Mouse (Mus musculus): ENCODE results near the gene Meis1. TPM values are rescaled to one million over a fixed set of nuclear protein-coding genes. Genes with fewer than 3 reads are reported as not detected.
A peak's percentile ranks its signal among the peaks of the same experiment; 100 is the strongest.

The Meis1 gene
- polyA plus RNA-seq, 1 experiment from 2014 or later, result 50.1 TPM

DNA sequence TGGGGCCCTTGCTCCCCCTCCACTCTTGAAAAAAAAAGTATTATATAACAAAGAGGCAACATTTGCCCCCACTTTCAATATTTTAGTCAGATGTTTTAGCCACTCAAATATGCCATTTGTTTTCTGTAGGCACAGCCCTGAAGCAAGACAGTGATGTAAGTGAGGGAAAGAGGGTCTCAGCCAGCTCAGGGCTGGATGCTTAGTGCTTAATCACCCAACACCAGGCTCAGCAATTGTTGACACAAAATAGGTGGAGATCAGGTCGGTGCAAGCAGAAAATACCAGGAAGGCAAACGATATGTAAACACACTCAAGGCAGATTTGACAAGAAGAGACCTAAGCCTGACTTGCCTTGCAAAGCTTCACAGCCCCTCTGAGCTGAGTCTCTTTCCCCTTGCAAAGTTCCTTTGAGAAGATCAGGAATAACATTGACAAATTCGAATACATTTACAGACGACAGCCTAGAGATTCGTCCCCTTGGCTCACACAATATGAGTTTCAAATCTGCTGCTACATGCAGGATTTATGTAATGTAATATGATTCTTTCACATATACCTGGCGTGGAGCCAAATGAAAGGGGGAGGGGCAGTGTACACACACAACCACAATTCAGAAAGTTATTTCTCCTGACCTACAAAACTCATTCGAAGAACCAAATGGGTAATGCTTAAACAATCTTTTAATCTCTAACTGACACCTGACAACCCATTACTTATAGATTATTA, 120.7 kb downstream of the Meis1 start:
- no peaks in the 10 kb centered on the region for H3K9me3 ChIP-seq (ENCODE audit: control insufficient read depth, low read length)
- H3K36me3 ChIP-seq (ENCODE audit: control insufficient read depth, insufficient read depth, low read length), result peaks cover 7% of the 10 kb centered on the region
- H3K27me3 ChIP-seq (ENCODE audit: control insufficient read depth, insufficient read depth, low read length), result no peaks in the 10 kb centered on the region
- no peak overlapping the region; a peak in 2 of 4 replicates for H3K27ac ChIP-seq (replicated peaks in 1 of 2; ENCODE audit: control insufficient read depth in 1 of 2, insufficient read depth in 1 of 2, low read depth in 2 of 2, low read length in 2 of 2)
- 44% methylated on average over 7 of the region's 7 CpGs for WGBS
- no peak for ATAC-seq (ENCODE audit: insufficient number of reproducible peaks, insufficient read depth, low FRiP score, low read depth)
- peaks cover 5 to 30% of the 10 kb centered on the region in 2 experiments for H3K4me1 ChIP-seq (ENCODE audit: control insufficient read depth in 2 of 2, insufficient read depth in 2 of 2, low read length in 2 of 2)
- no peak overlapping the region for H3K4me3 ChIP-seq (ENCODE audit: control insufficient read depth in 1 of 2, insufficient read depth in 1 of 2, low read depth in 1 of 2, low read length in 2 of 2)
- H3K9ac ChIP-seq (ENCODE audit: low read length), result no peak overlapping the region
- H3K4me2 ChIP-seq (ENCODE audit: low read length), result no peak overlapping the region

DNA sequence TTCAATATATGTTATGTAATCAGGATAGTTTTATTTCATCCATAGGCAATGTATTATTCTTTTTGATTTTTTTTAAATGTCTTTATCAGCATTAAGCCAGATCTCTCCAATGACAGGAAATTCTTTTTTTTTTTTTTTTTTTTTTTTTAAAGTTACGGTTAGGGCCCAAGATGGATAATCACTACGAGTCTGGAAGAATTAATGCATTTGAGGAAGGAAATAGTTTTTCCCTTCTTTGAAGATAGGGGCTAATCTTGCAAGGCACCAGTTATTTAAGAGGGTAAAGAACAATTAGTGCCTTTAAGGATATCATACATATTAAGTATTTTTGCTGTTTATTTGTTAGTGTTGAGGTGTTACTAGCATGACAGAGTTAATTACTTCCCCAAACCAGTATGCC, 121.5 kb downstream of the Meis1 start:
- H3K4me2 ChIP-seq (ENCODE audit: low read length), result no peak overlapping the region
- peaks cover 5 to 30% of the 10 kb centered on the region in 2 experiments for H3K4me1 ChIP-seq (ENCODE audit: control insufficient read depth in 2 of 2, insufficient read depth in 2 of 2, low read length in 2 of 2)
- H3K27me3 ChIP-seq (ENCODE audit: control insufficient read depth, insufficient read depth, low read length), result no peaks in the 10 kb centered on the region
- H3K27ac ChIP-seq (replicated peaks in 1 of 2; ENCODE audit: control insufficient read depth in 1 of 2, insufficient read depth in 1 of 2, low read depth in 2 of 2, low read length in 2 of 2), result no peak overlapping the region
- H3K9ac ChIP-seq (ENCODE audit: low read length), result no peak overlapping the region
- no peak overlapping the region for H3K4me3 ChIP-seq (ENCODE audit: control insufficient read depth in 1 of 2, insufficient read depth in 1 of 2, low read depth in 1 of 2, low read length in 2 of 2)
- no peak for ATAC-seq (ENCODE audit: insufficient number of reproducible peaks, insufficient read depth, low FRiP score, low read depth)
- no peaks in the 10 kb centered on the region for H3K9me3 ChIP-seq (ENCODE audit: control insufficient read depth, low read length)
- 59% methylated on average over 2 of the region's 2 CpGs for WGBS
- H3K36me3 ChIP-seq (ENCODE audit: control insufficient read depth, insufficient read depth, low read length), result peaks cover 9% of the 10 kb centered on the region

DNA sequence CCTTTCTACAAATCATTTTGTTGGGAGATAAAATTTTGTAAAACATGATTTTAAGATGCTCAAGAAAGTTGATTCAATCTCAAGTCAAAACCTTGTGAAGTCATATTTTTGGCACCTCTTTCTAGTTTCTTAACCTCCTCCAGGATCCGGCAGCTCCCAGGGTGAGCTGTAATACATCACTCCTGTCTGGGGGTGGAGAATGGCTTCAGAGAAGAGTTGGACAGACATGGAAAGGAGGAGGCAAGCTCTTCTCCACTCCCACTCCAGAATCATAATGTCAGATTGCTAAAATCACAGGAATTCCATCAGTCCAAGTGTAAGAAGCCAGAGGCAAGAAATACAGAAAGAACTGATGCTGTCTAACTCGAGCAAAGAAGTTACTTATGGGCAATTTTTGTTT, 126.3 kb downstream of the Meis1 start:
- Histone ChIP-seq H3K4me3 (ENCODE audit: control insufficient read depth in 1 of 2, insufficient read depth in 1 of 2, low read depth in 1 of 2, low read length in 2 of 2) (no peak overlapping the region), H3K9ac (ENCODE audit: low read length) (no peak overlapping the region), H3K36me3 (ENCODE audit: control insufficient read depth, insufficient read depth, low read length) (peaks cover 14% of the 10 kb centered on the region), H3K4me1 (ENCODE audit: control insufficient read depth in 2 of 2, insufficient read depth in 2 of 2, low read length in 2 of 2) (peaks cover 0 to 10% of the 10 kb centered on the region in 2 experiments; a peak in 1 of 4 replicates), H3K27me3 (ENCODE audit: control insufficient read depth, insufficient read depth, low read length) (no peaks in the 10 kb centered on the region), H3K4me2 (ENCODE audit: low read length) (no peak overlapping the region), H3K27ac (replicated peaks in 1 of 2; ENCODE audit: control insufficient read depth in 1 of 2, insufficient read depth in 1 of 2, low read depth in 2 of 2, low read length in 2 of 2) (no peak overlapping the region), H3K9me3 (ENCODE audit: control insufficient read depth, low read length) (no peaks in the 10 kb centered on the region)
- 46% methylated on average over 2 of the region's 2 CpGs for WGBS
- no peak for ATAC-seq (ENCODE audit: insufficient number of reproducible peaks, insufficient read depth, low FRiP score, low read depth)

DNA sequence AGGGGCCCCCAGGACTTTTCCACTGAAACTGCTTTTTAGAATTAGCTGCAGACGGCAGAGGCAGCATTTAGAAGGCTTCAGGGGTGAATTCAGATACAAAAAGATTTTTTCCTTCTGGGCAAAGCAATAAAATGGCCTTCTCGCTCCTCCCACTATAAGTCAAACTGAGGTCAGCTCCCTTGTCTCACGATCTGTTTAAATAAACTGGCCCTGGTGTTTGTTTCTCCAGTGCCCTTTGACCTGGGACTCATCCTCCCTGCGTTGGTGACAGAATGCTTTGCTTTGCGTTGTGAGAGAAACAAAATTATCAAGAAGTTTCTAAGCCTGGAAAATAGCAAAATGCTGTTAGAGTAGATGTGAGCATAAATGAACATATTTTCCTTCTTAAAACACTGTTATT, 129.6 kb downstream of the Meis1 start:
- ATAC-seq (ENCODE audit: insufficient number of reproducible peaks, insufficient read depth, low FRiP score, low read depth), result no peak
- Histone ChIP-seq H3K27me3 (ENCODE audit: control insufficient read depth, insufficient read depth, low read length) (no peaks in the 10 kb centered on the region), H3K4me1 (ENCODE audit: control insufficient read depth in 2 of 2, insufficient read depth in 2 of 2, low read length in 2 of 2) (peaks cover 4 to 19% of the 10 kb centered on the region in 2 experiments; a peak in 3 of 4 replicates), H3K9me3 (ENCODE audit: control insufficient read depth, low read length) (no peaks in the 10 kb centered on the region), H3K4me3 (ENCODE audit: control insufficient read depth in 1 of 2, insufficient read depth in 1 of 2, low read depth in 1 of 2, low read length in 2 of 2) (no peak overlapping the region), H3K9ac (ENCODE audit: low read length) (no peak overlapping the region), H3K36me3 (ENCODE audit: control insufficient read depth, insufficient read depth, low read length) (peaks cover 16% of the 10 kb centered on the region), H3K27ac (replicated peaks in 1 of 2; ENCODE audit: control insufficient read depth in 1 of 2, insufficient read depth in 1 of 2, low read depth in 2 of 2, low read length in 2 of 2) (no peak overlapping the region), H3K4me2 (ENCODE audit: low read length) (no peak overlapping the region)
- 43% methylated on average over 5 of the region's 5 CpGs for WGBS

DNA sequence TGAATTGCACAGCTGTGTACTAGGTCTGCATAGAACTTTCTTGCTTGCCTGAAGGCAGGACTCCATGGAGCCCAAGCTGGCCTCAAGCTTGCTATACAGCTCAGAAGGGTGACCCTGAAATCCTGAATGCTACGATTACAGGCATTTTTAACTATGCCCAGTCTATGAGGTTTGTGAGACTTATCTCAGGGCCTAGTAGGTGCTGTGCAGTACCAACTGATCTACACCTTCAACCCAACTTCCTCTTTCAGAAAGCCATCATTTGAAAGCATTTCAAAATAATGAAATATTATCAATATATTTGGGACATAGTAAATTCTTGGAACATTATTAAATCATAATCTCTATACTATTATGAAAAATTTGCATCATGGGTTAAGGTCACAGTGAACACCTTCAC, 130.1 kb downstream of the Meis1 start:
- peaks cover 21% of the 10 kb centered on the region for H3K36me3 ChIP-seq (ENCODE audit: control insufficient read depth, insufficient read depth, low read length)
- 90% methylated on average over 1 of the region's 1 CpGs for WGBS
- no peak overlapping the region for H3K9ac ChIP-seq (ENCODE audit: low read length)
- peaks cover 4 to 19% of the 10 kb centered on the region in 2 experiments; a peak in 3 of 4 replicates for H3K4me1 ChIP-seq (ENCODE audit: control insufficient read depth in 2 of 2, insufficient read depth in 2 of 2, low read length in 2 of 2)
- ATAC-seq (ENCODE audit: insufficient number of reproducible peaks, insufficient read depth, low FRiP score, low read depth), result no peak
- no peak overlapping the region for H3K4me3 ChIP-seq (ENCODE audit: control insufficient read depth in 1 of 2, insufficient read depth in 1 of 2, low read depth in 1 of 2, low read length in 2 of 2)
- no peaks in the 10 kb centered on the region for H3K9me3 ChIP-seq (ENCODE audit: control insufficient read depth, low read length)
- H3K27me3 ChIP-seq (ENCODE audit: control insufficient read depth, insufficient read depth, low read length), result no peaks in the 10 kb centered on the region
- H3K27ac ChIP-seq (replicated peaks in 1 of 2; ENCODE audit: control insufficient read depth in 1 of 2, insufficient read depth in 1 of 2, low read depth in 2 of 2, low read length in 2 of 2), result 0 out of 4 replicates have a peak overlapping the region, but pooled peaks of 1 of the 2 experiments have one; percentile 19
- H3K4me2 ChIP-seq (ENCODE audit: low read length), result no peak overlapping the region

- no peak for ATAC-seq (ENCODE audit: insufficient number of reproducible peaks, insufficient read depth, low FRiP score, low read depth)
- Histone ChIP-seq H3K27me3 (ENCODE audit: control insufficient read depth, insufficient read depth, low read length) (no peaks in the 10 kb centered on the region), H3K27ac (replicated peaks in 1 of 2; ENCODE audit: control insufficient read depth in 1 of 2, insufficient read depth in 1 of 2, low read depth in 2 of 2, low read length in 2 of 2) (peak overlapping the region in 1 of 2 experiments; percentile 21; a peak in 1 of 4 replicates), H3K36me3 (ENCODE audit: control insufficient read depth, insufficient read depth, low read length) (peaks cover 36% of the 10 kb centered on the region), H3K4me2 (ENCODE audit: low read length) (peak overlapping the region; percentile 18), H3K9ac (ENCODE audit: low read length) (no peak overlapping the region), H3K4me1 (ENCODE audit: control insufficient read depth in 2 of 2, insufficient read depth in 2 of 2, low read length in 2 of 2) (peaks cover 4 to 19% of the 10 kb centered on the region in 2 experiments; a peak in 3 of 4 replicates), H3K9me3 (ENCODE audit: control insufficient read depth, low read length) (no peaks in the 10 kb centered on the region), H3K4me3 (ENCODE audit: control insufficient read depth in 1 of 2, insufficient read depth in 1 of 2, low read depth in 1 of 2, low read length in 2 of 2) (no peak overlapping the region)
- 29% methylated on average over 9 of the region's 9 CpGs for WGBS
Measured at GRCm38 (mm10) chr11:18885729-18886325, 133.0 kb downstream of the Meis1 start.

DNA sequence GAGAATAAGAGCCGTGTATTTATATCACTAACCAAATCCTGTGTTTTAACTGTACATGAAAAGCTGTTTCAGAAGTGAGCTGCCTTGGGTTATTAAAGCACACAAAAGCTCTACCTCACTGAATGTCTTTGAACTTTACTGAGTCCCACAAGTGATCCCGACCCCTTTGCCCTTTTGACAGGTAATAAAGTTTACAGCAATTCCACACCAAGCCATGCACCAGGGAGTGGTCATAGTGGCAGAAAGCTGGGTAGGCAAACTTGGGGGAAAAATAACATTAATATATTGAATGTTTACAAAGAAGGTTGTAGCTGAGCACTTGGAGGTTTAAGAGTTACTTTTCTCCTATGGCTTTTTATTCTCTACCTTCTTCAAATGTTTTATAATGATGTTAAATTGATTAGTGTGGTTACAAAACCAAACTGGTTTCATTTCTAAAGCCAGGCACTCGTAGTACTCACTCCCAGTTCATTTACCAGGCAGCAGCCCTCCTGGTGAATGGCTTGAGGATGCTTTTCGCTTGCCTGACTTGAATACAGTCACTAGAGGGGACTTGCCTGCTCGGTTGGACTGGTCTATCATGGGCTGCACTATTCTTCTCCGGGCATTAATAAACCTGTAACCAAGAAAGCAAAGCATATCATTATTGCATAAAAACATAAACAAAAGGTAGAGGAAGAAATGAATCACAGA, 133.6 kb downstream of the Meis1 start:
- 0 out of 4 replicates have a peak overlapping the region, but pooled peaks have one; percentile 12 to 21 for H3K27ac ChIP-seq (replicated peaks in 1 of 2; ENCODE audit: control insufficient read depth in 1 of 2, insufficient read depth in 1 of 2, low read depth in 2 of 2, low read length in 2 of 2)
- H3K4me1 ChIP-seq (ENCODE audit: control insufficient read depth in 2 of 2, insufficient read depth in 2 of 2, low read length in 2 of 2), result peaks cover 4 to 19% of the 10 kb centered on the region in 2 experiments; a peak in 3 of 4 replicates
- WGBS, result 69% methylated on average over 6 of the region's 6 CpGs

More for the DNA sequence above, 133.6 kb downstream of the Meis1 start:
- Histone ChIP-seq H3K4me3 (ENCODE audit: control insufficient read depth in 1 of 2, insufficient read depth in 1 of 2, low read depth in 1 of 2, low read length in 2 of 2) (no peak overlapping the region), H3K36me3 (ENCODE audit: control insufficient read depth, insufficient read depth, low read length) (peaks cover 40% of the 10 kb centered on the region), H3K4me2 (ENCODE audit: low read length) (peak overlapping the region; percentile 18; the same call in 1 of the 2 replicates), H3K9me3 (ENCODE audit: control insufficient read depth, low read length) (no peaks in the 10 kb centered on the region), H3K27me3 (ENCODE audit: control insufficient read depth, insufficient read depth, low read length) (no peaks in the 10 kb centered on the region), H3K9ac (ENCODE audit: low read length) (no peak overlapping the region)
- ATAC-seq (ENCODE audit: insufficient number of reproducible peaks, insufficient read depth, low FRiP score, low read depth), result no peak

Measured in heart, embryonic 14.5 days (tissue).